Mouse (Mus musculus): Measurements from ENCODE around the gene Prr19. TPM values are rescaled to one million over a fixed set of nuclear protein-coding genes. Genes with fewer than 3 reads are reported as not detected.
A peak's percentile ranks its signal among the peaks of the same experiment; 100 is the strongest.

Prr19 gene
- polyA plus RNA-seq, 1 experiment from 2014 or later, result 0.65 TPM

- DNase-seq (ENCODE audit: low spot score), result no peak
- Histone ChIP-seq H3K4me1 (peaks cover 69% of the 10 kb centered on the region), H3K36me3 (peaks cover 35% of the 10 kb centered on the region), H3K27me3 (ENCODE audit: insufficient read depth, poor library complexity, severe bottlenecking) (no peaks in the 10 kb centered on the region), H3K9me3 (no peaks in the 10 kb centered on the region), H3K4me3 (no peak overlapping the region), H3K27ac (0 out of 2 replicates have a peak overlapping the region, but pooled peaks have one; percentile 7)
- WGBS, result 86% methylated on average over 35 of the region's 35 CpGs
Observed at GRCm38 (mm10) chr7:25270652-25271633, 30.3 kb upstream of the Prr19 start.

- no peak overlapping the region for H3K27ac ChIP-seq
- peaks cover 35% of the 10 kb centered on the region for H3K36me3 ChIP-seq
- no peaks in the 10 kb centered on the region for H3K27me3 ChIP-seq (ENCODE audit: insufficient read depth, poor library complexity, severe bottlenecking)
- no peaks in the 10 kb centered on the region for H3K9me3 ChIP-seq
- WGBS, result 80% methylated on average over 30 of the region's 30 CpGs
- H3K4me3 ChIP-seq, result no peak overlapping the region
- H3K4me1 ChIP-seq, result peaks cover 71% of the 10 kb centered on the region
- DNase-seq (ENCODE audit: low spot score), result no peak
Observed at GRCm38 (mm10) chr7:25271651-25272444, 29.4 kb upstream of the Prr19 start.

- WGBS, result 81% methylated on average over 38 of the region's 38 CpGs
- Histone ChIP-seq H3K4me1 (peaks cover 77% of the 10 kb centered on the region), H3K27ac (no peak overlapping the region; the same call in 1 of the 2 replicates)
Observed at GRCm38 (mm10) chr7:25272445-25273258, 28.6 kb upstream of the Prr19 start.

GRCm38 (mm10) chr7:25273259-25274241, 27.7 kb upstream of the Prr19 start:
- Histone ChIP-seq H3K36me3 (peaks cover 35% of the 10 kb centered on the region), H3K4me3 (peak overlapping the region; percentile 16), H3K27ac (peak overlapping the region; percentile 69; the same call in 1 of the 2 replicates), H3K27me3 (ENCODE audit: insufficient read depth, poor library complexity, severe bottlenecking) (no peaks in the 10 kb centered on the region), H3K4me1 (peaks cover 78% of the 10 kb centered on the region), H3K9me3 (no peaks in the 10 kb centered on the region)
- 80% methylated on average over 22 of the region's 22 CpGs for WGBS
- DNase-seq (ENCODE audit: low spot score), result no peak

More at GRCm38 (mm10) chr7:25272445-25273258, 28.6 kb upstream of the Prr19 start:
- DNase-seq (ENCODE audit: low spot score), result no peak
- H3K27me3 ChIP-seq (ENCODE audit: insufficient read depth, poor library complexity, severe bottlenecking), result no peaks in the 10 kb centered on the region
- peak overlapping the region; percentile 15; the same call in 1 of the 2 replicates for H3K4me3 ChIP-seq
- no peaks in the 10 kb centered on the region for H3K9me3 ChIP-seq
- peaks cover 35% of the 10 kb centered on the region for H3K36me3 ChIP-seq

- H3K27ac ChIP-seq, result peak overlapping the region; percentile 31; the same call in 1 of the 2 replicates
- no peaks in the 10 kb centered on the region for H3K27me3 ChIP-seq (ENCODE audit: insufficient read depth, poor library complexity, severe bottlenecking)
- WGBS, result 51% methylated on average over 5 of the region's 5 CpGs
- peaks cover 74% of the 10 kb centered on the region for H3K4me1 ChIP-seq
- no peak for DNase-seq (ENCODE audit: low spot score)
- H3K9me3 ChIP-seq, result no peaks in the 10 kb centered on the region
- H3K4me3 ChIP-seq, result no peak overlapping the region
- peaks cover 35% of the 10 kb centered on the region for H3K36me3 ChIP-seq
Observed at GRCm38 (mm10) chr7:25274571-25274970, 26.6 kb upstream of the Prr19 start.

GRCm38 (mm10) chr7:25274996-25275395, 26.2 kb upstream of the Prr19 start:
- no peak overlapping the region for H3K4me3 ChIP-seq
- no peak for DNase-seq (ENCODE audit: low spot score)
- H3K4me1 ChIP-seq, result peaks cover 74% of the 10 kb centered on the region
- H3K36me3 ChIP-seq, result peaks cover 35% of the 10 kb centered on the region
- H3K9me3 ChIP-seq, result no peaks in the 10 kb centered on the region
- WGBS, result 86% methylated on average over 3 of the region's 3 CpGs
- H3K27me3 ChIP-seq (ENCODE audit: insufficient read depth, poor library complexity, severe bottlenecking), result no peaks in the 10 kb centered on the region
- peak overlapping the region; percentile 75; the same call in 1 of the 2 replicates for H3K27ac ChIP-seq

- peak; percentile 71 for DNase-seq (ENCODE audit: low spot score)
- Histone ChIP-seq H3K4me3 (peak overlapping the region; percentile 16; the same call in 1 of the 2 replicates), H3K27ac (peak overlapping the region; percentile 75), H3K27me3 (ENCODE audit: insufficient read depth, poor library complexity, severe bottlenecking) (no peaks in the 10 kb centered on the region), H3K9me3 (no peaks in the 10 kb centered on the region), H3K4me1 (peaks cover 74% of the 10 kb centered on the region), H3K36me3 (peaks cover 34% of the 10 kb centered on the region)
- 35% methylated on average over 9 of the region's 9 CpGs for WGBS
Observed at GRCm38 (mm10) chr7:25275555-25276298, 25.5 kb upstream of the Prr19 start.

GRCm38 (mm10) chr7:25277405-25277804, 23.8 kb upstream of the Prr19 start:
- Histone ChIP-seq H3K4me1 (peaks cover 82% of the 10 kb centered on the region), H3K27me3 (ENCODE audit: insufficient read depth, poor library complexity, severe bottlenecking) (no peaks in the 10 kb centered on the region), H3K9me3 (no peaks in the 10 kb centered on the region), H3K36me3 (peaks cover 17% of the 10 kb centered on the region), H3K27ac (peak overlapping the region; percentile 98), H3K4me3 (peak overlapping the region; percentile 89)
- WGBS, result 86% methylated on average over 4 of the region's 4 CpGs
- no peak for DNase-seq (ENCODE audit: low spot score)

GRCm38 (mm10) chr7:25277998-25278340, 23.2 kb upstream of the Prr19 start:
- Histone ChIP-seq H3K4me3 (peak overlapping the region; percentile 89), H3K9me3 (no peaks in the 10 kb centered on the region), H3K36me3 (peaks cover 11% of the 10 kb centered on the region), H3K4me1 (peaks cover 78% of the 10 kb centered on the region), H3K27me3 (ENCODE audit: insufficient read depth, poor library complexity, severe bottlenecking) (no peaks in the 10 kb centered on the region), H3K27ac (peak overlapping the region; percentile 98)
- 10% methylated on average over 4 of the region's 4 CpGs for WGBS
- no peak for DNase-seq (ENCODE audit: low spot score)

GRCm38 (mm10) chr7:25278341-25279075, 22.7 kb upstream of the Prr19 start:
- peaks cover 6% of the 10 kb centered on the region; the same call in 1 of the 2 replicates for H3K36me3 ChIP-seq
- DNase-seq (ENCODE audit: low spot score), result peak; percentile 97
- H3K4me1 ChIP-seq, result peaks cover 78% of the 10 kb centered on the region
- no peaks in the 10 kb centered on the region for H3K9me3 ChIP-seq
- peak overlapping the region; percentile 89 for H3K4me3 ChIP-seq
- WGBS, result under 1% methylated on average over 53 of the region's 60 CpGs
- H3K27me3 ChIP-seq (ENCODE audit: insufficient read depth, poor library complexity, severe bottlenecking), result no peaks in the 10 kb centered on the region
- H3K27ac ChIP-seq, result peak overlapping the region; percentile 98
